Mouse (Mus musculus) stomach, embryonic 16.5 days (tissue): ENCODE results near the gene Cdk11b. TPM values are rescaled to one million over a fixed set of nuclear protein-coding genes. Genes with fewer than 3 reads are reported as not detected.
A peak's percentile ranks its signal among the peaks of the same experiment; 100 is the strongest.

Experiments
- ATAC-seq: fragments of 200-750 bp; cut with Nextera tagmentation; 2 replicates; pipeline ENCODE4 v1.8.0; 2017; ENCODE audit warnings: moderate number of reproducible peaks, moderate TSS enrichment; ENCODE audit not compliant: insufficient read depth, low FRiP score
- H3K27ac ChIP-seq: fragments of 300-500 bp; sonication (generic); 2 replicates; pipeline ENCODE4 v1.5.1; 2014; ENCODE audit warnings: low read length
- H3K27me3 ChIP-seq: fragments of 300-500 bp; sonication (generic); 2 replicates; pipeline ENCODE4 v1.6.1; 2014; ENCODE audit warnings: low read length, control low read depth, mixed read lengths; ENCODE audit not compliant: control insufficient read depth, insufficient read depth
- H3K36me3 ChIP-seq: fragments of 300-500 bp; sonication (generic); 2 replicates; pipeline ENCODE4 v1.6.1; 2014; ENCODE audit warnings: low read length; ENCODE audit not compliant: control insufficient read depth, insufficient read depth
- H3K4me1 ChIP-seq: fragments of 300-500 bp; sonication (generic); 2 replicates; pipeline ENCODE4 v1.6.1; 2014; ENCODE audit warnings: low read length, control low read depth, mixed read lengths; ENCODE audit not compliant: control insufficient read depth, insufficient read depth
- H3K4me2 ChIP-seq: fragments of 300-500 bp; sonication (generic); 2 replicates; pipeline ENCODE4 v1.6.1; 2014; ENCODE audit warnings: low read depth, low read length, mixed read lengths
- H3K4me3 ChIP-seq: fragments of 300-500 bp; sonication (generic); replicated peaks from 2 replicates; pipeline ENCODE4 v1.5.1; 2014; ENCODE audit warnings: mild to moderate bottlenecking, low read length
- H3K9ac ChIP-seq: fragments of 300-500 bp; sonication (generic); 2 replicates; pipeline ENCODE4 v1.6.1; 2014; ENCODE audit warnings: low read length
- H3K9me3 ChIP-seq: fragments of 300-500 bp; sonication (generic); replicated peaks from 2 replicates; pipeline ENCODE4 v1.6.1; 2016; ENCODE audit warnings: low read length, control low read depth; ENCODE audit not compliant: control insufficient read depth
- WGBS: fragments of 180-500 bp; shearing (Covaris S2); extraction: QIAGEN DNeasy Blood & Tissue Kit; methylation state at CpG from one replicate; pipeline ENCODE4 v1.1.7; 2014; 5-methylcytosine and 5-hydroxymethylcytosine counted together
- polyA plus RNA-seq: library from polyadenylated mRNA; unstranded; fragments of >200 nt; fragmentation: Nextera tagmentation; extraction: Ambion mirVana; gene quantifications from 2 replicates; pipeline ENCODE4 v1.2.1, GENCODE M21; 2015

The Cdk11b gene
- polyA plus RNA-seq, 1 experiment from 2014 or later, result 55.7 TPM

- Histone ChIP-seq H3K27ac (no peak overlapping the region; the same call in 1 of the 2 replicates), H3K9me3 (no peaks in the 10 kb centered on the region), H3K9ac (peak overlapping the region; percentile 90), H3K4me1 (peaks cover 20% of the 10 kb centered on the region), H3K36me3 (no peaks in the 10 kb centered on the region), H3K4me2 (peak overlapping the region; percentile 98), H3K27me3 (no peaks in the 10 kb centered on the region; the same call in 1 of the 2 replicates), H3K4me3 (peak overlapping the region; percentile 71)
- WGBS, result 1% methylated on average over 92 of the region's 92 CpGs
- peak; percentile 68 for ATAC-seq
Observed at GRCm38 (mm10) chr4:155694482-155695401, 70.1 kb downstream of the Cdk11b start.

GRCm38 (mm10) chr4:155695531-155696062 is 70.9 kb downstream of the Cdk11b start:
- Histone ChIP-seq H3K9ac (peak overlapping the region; percentile 90), H3K27me3 (no peaks in the 10 kb centered on the region; the same call in 1 of the 2 replicates), H3K4me1 (peaks cover 20% of the 10 kb centered on the region), H3K4me3 (peak overlapping the region; percentile 71), H3K9me3 (no peaks in the 10 kb centered on the region), H3K4me2 (peak overlapping the region; percentile 98), H3K27ac (no peak overlapping the region), H3K36me3 (no peaks in the 10 kb centered on the region)
- ATAC-seq, result no peak
- WGBS, result 80% methylated on average over 4 of the region's 4 CpGs

- no peak overlapping the region for H3K4me3 ChIP-seq
- no peak overlapping the region for H3K27ac ChIP-seq
- no peaks in the 10 kb centered on the region for H3K36me3 ChIP-seq
- 69% methylated on average over 16 of the region's 16 CpGs for WGBS
- H3K4me1 ChIP-seq, result peaks cover 20% of the 10 kb centered on the region
- no peaks in the 10 kb centered on the region; the same call in 1 of the 2 replicates for H3K27me3 ChIP-seq
- no peak overlapping the region for H3K4me2 ChIP-seq
- H3K9ac ChIP-seq, result 0 out of 2 replicates have a peak overlapping the region, but pooled peaks have one; percentile 90
- no peak for ATAC-seq
- no peaks in the 10 kb centered on the region for H3K9me3 ChIP-seq
Observed at GRCm38 (mm10) chr4:155696261-155697255, 71.9 kb downstream of the Cdk11b start.

Other genes starting within 250 kb of the Cdk11b start
- gene Gabrd, start 226.7 kb upstream of the Cdk11b start, polyA plus RNA-seq, result 0.23 TPM in 1 of 2 replicates, not detected in the other
- gene Cfap74, start 215.7 kb upstream of the Cdk11b start, polyA plus RNA-seq, result 2.1 and 2.8 TPM in 2 replicates
- 2.6 TPM in 1 of 2 replicates, not detected in the other for gene Tmem52, start 155.7 kb upstream of the Cdk11b start, polyA plus RNA-seq
- gene Gnb1, start 133.5 kb upstream of the Cdk11b start, polyA plus RNA-seq, result 312 and 332 TPM in 2 replicates
- gene Nadk, start 62.5 kb upstream of the Cdk11b start, polyA plus RNA-seq, result 85.5 and 89.1 TPM in 2 replicates
- 6.3 and 6.8 TPM in 2 replicates for gene Slc35e2, start 23.4 kb upstream of the Cdk11b start, polyA plus RNA-seq
- not detected in 2 replicates for gene Gm10563, start 20.6 kb downstream of the Cdk11b start, polyA plus RNA-seq
- 53.8 and 59.8 TPM in 2 replicates for gene Mmp23, start 28.5 kb downstream of the Cdk11b start, polyA plus RNA-seq
- 23.3 and 23.8 TPM in 2 replicates for gene Mib2, start 44.3 kb downstream of the Cdk11b start, polyA plus RNA-seq
- gene Fndc10, start 69.5 kb downstream of the Cdk11b start, polyA plus RNA-seq, result 2.5 and 2.8 TPM in 2 replicates
- gene Ssu72, start 79.9 kb downstream of the Cdk11b start, polyA plus RNA-seq, result 132 and 136 TPM in 2 replicates
- gene Tmem240, start 109.9 kb downstream of the Cdk11b start, polyA plus RNA-seq, result 0.46 and 0.47 TPM in 2 replicates
- gene Atad3a, start 136.2 kb downstream of the Cdk11b start, polyA plus RNA-seq, result 99.0 and 101 TPM in 2 replicates
- gene Vwa1, start 149.8 kb downstream of the Cdk11b start, polyA plus RNA-seq, result 34.0 and 34.4 TPM in 2 replicates
- gene Tmem88b, start 161.0 kb downstream of the Cdk11b start, polyA plus RNA-seq, result 0.35 and 0.43 TPM in 2 replicates
- 0.31 and 0.35 TPM in 2 replicates for gene Ankrd65, start 165.6 kb downstream of the Cdk11b start, polyA plus RNA-seq
- gene Mrpl20, start 178.0 kb downstream of the Cdk11b start, polyA plus RNA-seq, result 191 and 199 TPM in 2 replicates
- 173 and 181 TPM in 2 replicates for gene Ccnl2, start 187.6 kb downstream of the Cdk11b start, polyA plus RNA-seq
- 135 and 158 TPM in 2 replicates for gene Aurkaip1, start 206.4 kb downstream of the Cdk11b start, polyA plus RNA-seq
- gene Mxra8, start 214.8 kb downstream of the Cdk11b start, polyA plus RNA-seq, result 126 and 152 TPM in 2 replicates
- gene Dvl1, start 222.5 kb downstream of the Cdk11b start, polyA plus RNA-seq, result 5.0 and 5.3 TPM in 2 replicates
- gene Tas1r3, start 238.5 kb downstream of the Cdk11b start, polyA plus RNA-seq, result 0.32 and 0.35 TPM in 2 replicates
- 19.4 and 23.0 TPM in 2 replicates for gene Cptp, start 244.6 kb downstream of the Cdk11b start, polyA plus RNA-seq
- 61.2 and 63.9 TPM in 2 replicates for gene Ints11, start 244.7 kb downstream of the Cdk11b start, polyA plus RNA-seq